Mouse (Mus musculus) cerebellum, postnatal 25 days (tissue): ENCODE data around the gene Olfr94.
"Not testable (repeated sequence)": the region's sequence is repeated elsewhere in the genome, so short reads cannot be mapped to it uniquely, and the experiment has no call there.

Source experiments
- DNase-seq, 2 experiments: peaks; one replicate each; pipeline ENCODE4 v3.0.0; 2021; ENCODE audit warnings: mixed read lengths in 2 of 2

Gene Olfr94

GRCm38 (mm10) chr17:37200894-37201293 is at the start of gene Olfr94:
TSS of gene Olfr94 (minus strand) at chr17:37200994.
- no peak for DNase-seq

- peak in 1 of 2 experiments; percentile 20 for DNase-seq
Observed at GRCm38 (mm10) chr17:37250544-37250943, 49.8 kb upstream of the Olfr94 start.

- no peak for DNase-seq
Observed at GRCm38 (mm10) chr17:37249460-37249859, 48.7 kb upstream of the Olfr94 start.

GRCm38 (mm10) chr17:37246715-37247114 is 45.9 kb upstream of the Olfr94 start:
- DNase-seq, result peak; percentile 3

GRCm38 (mm10) chr17:37242198-37242597 is 41.4 kb upstream of the Olfr94 start:
- no peak for DNase-seq

- not testable (repeated sequence) for DNase-seq
Observed at GRCm38 (mm10) chr17:37237230-37237629, 36.4 kb upstream of the Olfr94 start, which contains the start of gene Olfr97. TSS of gene Olfr97 (minus strand) at chr17:37237330.

- DNase-seq, result no peak
Observed at GRCm38 (mm10) chr17:37221879-37222278, 21.1 kb upstream of the Olfr94 start.

GRCm38 (mm10) chr17:37219846-37220245 is 19.1 kb upstream of the Olfr94 start, which contains the start of gene Olfr96:
TSS of gene Olfr96 (plus strand) at chr17:37220146.
- DNase-seq, result no peak

GRCm38 (mm10) chr17:37218486-37218885 is 17.7 kb upstream of the Olfr94 start:
- DNase-seq, result no peak

GRCm38 (mm10) chr17:37213018-37213417 is 12.2 kb upstream of the Olfr94 start, which contains the start of gene Olfr95:
TSS of gene Olfr95 (minus strand) at chr17:37213118.
- DNase-seq, result no peak

- peak; percentile 22 to 41 for DNase-seq
Observed at GRCm38 (mm10) chr17:37210884-37211768, 10.3 kb upstream of the Olfr94 start.

GRCm38 (mm10) chr17:37203917-37204236 is 3.1 kb upstream of the Olfr94 start:
- no peak for DNase-seq

- peak; percentile 75 to 86 for DNase-seq
Observed at GRCm38 (mm10) chr17:37203206-37203916, 2.6 kb upstream of the Olfr94 start.

- DNase-seq, result peak; percentile 21 to 39
Observed at GRCm38 (mm10) chr17:37196845-37197724, 3.7 kb downstream of the Olfr94 start.

- DNase-seq, result no peak
Observed at GRCm38 (mm10) chr17:37194782-37195181, 6.0 kb downstream of the Olfr94 start.

GRCm38 (mm10) chr17:37193656-37194055 is 7.1 kb downstream of the Olfr94 start, which contains the start of gene Ubd:
TSS of gene Ubd (plus strand) at chr17:37193892.
- no peak for DNase-seq

GRCm38 (mm10) chr17:37193032-37193431 is 7.8 kb downstream of the Olfr94 start:
- no peak for DNase-seq

GRCm38 (mm10) chr17:37190711-37191110 is 10.1 kb downstream of the Olfr94 start:
- peak; percentile 5 to 49 for DNase-seq

- DNase-seq, result no peak
Observed at GRCm38 (mm10) chr17:37185474-37185873, 15.3 kb downstream of the Olfr94 start.

- DNase-seq, result no peak
Observed at GRCm38 (mm10) chr17:37161394-37161793, 39.4 kb downstream of the Olfr94 start, which contains the start of gene Olfr93. TSS of gene Olfr93 (minus strand) at chr17:37161494.
